Mouse (Mus musculus) B cell, adult (primary cell): ENCODE measurements around the gene Ilk. TPM values are rescaled to one million over a fixed set of nuclear protein-coding genes. Genes with fewer than 3 reads are reported as not detected.

Experiments used
- total RNA-seq: library from RNA; stranded (reverse); gene quantifications from 4 replicates; pipeline ENCODE4 v1.2.4, GENCODE M21; 2023; ENCODE audit not compliant: inconsistent age

Gene Ilk
- total RNA-seq = 72.8 to 88.4 TPM (median 77.2 TPM) in 4 replicates

DNA sequence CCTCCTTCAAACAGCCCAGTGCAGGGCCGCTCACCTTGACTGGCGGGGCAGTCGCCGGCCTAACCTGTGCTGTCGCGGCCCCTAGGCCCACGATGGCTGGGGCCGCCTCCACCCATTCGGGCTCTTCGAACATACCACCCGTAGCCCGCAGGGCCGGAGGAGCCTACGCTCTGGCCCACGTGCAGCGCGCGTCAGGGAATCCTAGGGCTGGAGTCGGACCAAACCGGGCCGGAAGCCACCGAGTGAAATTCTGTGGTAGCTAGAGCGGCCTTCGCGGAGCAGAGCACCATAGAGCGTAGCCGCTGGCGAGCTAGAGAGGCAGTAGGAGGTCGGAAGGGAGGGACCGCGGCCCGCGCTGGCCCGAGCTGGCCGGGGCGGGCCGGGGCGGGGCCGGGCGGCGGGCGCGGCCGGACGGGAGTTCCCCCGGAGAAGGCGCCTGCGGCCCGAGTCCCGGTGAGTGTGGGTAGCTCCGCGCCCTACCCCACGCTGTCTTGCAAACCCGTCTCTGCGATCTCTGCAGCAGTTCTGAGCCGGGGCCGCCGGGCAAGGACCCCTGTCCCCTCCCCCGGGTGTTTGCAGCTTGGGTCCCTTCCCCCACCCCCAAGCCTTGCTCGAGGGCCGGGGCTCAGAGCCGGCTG lies at the start of gene Ilk:
Gene Ilk (plus strand): TSS at position 329 of the 638 bp plus-strand sequence.

DNA sequence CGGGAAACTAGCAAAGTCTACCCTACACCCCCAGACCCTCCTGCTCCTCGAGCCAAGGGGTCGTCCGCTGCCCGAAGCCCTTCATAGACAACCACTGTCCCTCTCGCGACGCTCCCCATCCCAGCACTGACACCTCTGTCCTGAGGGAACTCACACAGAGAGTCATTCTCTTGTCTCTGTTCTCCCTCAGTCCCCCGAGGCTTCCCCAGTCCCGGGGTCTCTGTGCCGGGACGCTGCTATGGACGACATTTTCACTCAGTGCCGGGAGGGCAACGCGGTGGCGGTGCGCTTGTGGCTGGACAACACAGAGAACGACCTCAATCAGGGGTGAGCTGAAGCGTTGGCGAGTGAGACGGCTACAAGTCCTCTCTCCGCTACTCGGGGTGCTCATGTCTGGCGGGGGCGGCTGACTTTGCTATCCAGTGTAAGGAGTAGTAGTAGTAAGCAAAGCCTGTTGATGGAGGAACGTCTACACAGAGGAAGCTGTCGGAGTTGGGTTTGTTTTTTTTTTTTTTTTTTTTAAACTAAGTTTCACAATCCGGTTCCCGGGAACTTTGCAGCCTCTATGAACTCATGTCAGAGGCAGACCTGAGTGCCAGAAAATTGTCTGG lies 624 bp downstream of the Ilk start, which contains the start of gene Rrp8:
Gene Rrp8 (minus strand): TSS at position 475 of the 611 bp plus-strand sequence.

DNA sequence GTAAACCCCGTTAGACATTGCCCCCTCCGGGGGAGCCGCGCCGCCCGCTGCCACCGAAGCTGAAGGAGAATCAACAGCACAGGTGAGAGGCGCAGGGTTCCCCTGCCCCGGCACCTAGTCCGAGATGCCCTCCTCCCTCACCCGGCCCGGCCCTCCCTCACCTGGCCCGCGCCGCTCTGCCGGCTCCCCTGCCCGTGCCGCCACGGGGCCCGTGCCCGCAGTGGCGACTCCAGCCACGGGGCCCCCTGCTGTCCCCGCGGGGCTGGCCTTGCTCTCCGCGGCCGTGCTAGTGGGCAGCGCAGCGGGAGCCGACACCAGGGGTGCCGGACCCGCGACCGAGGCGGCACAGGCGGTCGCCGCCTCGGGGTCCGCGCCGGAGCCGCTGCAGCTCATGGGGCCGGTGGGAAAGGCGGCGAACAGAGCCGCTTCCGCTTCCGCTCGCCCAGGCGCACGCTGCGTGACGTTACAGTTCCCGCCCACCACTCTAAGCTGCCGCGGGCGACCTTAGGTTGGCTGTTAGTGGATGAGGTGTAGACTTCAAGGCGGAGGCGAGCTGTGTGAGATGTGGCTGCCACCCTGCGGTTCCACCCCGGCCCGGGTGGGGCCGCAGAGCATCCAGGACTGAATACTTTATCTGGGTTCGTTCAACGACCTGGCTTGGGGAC lies 7.7 kb downstream of the Ilk start, which contains the start of gene Taf10:
Gene Taf10 (minus strand): TSS at position 436 of the 665 bp plus-strand sequence.

DNA sequence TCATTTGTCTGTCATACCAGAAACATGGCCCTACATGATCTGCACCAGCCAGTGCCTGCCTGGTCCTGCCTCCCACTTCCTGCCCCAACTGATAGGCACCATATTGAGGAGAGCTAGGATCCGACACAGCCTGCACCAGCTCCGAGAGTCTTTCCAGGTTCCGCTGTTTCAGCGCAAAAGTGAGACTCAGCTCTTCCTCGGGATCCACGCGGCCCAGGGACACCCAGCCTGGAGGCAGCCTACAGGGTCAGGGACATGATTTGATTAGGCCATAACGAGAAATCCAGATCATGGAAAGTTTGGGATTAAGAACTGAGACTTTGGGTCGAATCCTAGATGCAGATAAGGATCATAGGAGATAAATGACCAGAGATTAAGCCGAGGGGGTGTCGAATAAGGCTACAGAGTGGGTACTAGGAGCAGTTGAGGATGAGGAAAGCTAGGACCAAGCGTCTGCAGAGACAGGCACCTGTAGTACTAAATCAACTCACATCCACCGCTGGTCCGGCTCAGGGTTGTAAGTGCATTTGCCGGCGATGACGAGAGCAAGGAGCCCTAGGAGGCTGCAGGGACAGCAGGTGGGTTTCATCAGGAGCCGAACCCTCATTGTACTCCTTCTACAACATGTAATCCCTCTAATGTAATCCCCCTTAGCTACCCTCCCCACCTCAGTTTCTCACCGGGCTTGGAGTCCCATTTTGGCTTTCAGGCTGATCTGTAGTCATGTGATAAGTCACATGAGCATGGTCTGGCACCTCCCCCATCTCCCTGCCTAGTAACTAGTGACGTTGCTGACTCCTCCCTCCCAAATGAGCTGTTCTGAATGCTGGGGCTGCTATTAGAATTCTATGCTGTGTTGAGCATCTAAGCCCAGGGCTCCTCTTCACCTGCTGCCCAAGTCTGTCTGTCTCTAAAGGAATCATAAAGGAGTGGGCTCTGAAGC lies 15.4 kb downstream of the Ilk start, which contains the start of gene Tpp1:
Gene Tpp1 (minus strand): TSS at position 745 of the 943 bp plus-strand sequence.

DNA sequence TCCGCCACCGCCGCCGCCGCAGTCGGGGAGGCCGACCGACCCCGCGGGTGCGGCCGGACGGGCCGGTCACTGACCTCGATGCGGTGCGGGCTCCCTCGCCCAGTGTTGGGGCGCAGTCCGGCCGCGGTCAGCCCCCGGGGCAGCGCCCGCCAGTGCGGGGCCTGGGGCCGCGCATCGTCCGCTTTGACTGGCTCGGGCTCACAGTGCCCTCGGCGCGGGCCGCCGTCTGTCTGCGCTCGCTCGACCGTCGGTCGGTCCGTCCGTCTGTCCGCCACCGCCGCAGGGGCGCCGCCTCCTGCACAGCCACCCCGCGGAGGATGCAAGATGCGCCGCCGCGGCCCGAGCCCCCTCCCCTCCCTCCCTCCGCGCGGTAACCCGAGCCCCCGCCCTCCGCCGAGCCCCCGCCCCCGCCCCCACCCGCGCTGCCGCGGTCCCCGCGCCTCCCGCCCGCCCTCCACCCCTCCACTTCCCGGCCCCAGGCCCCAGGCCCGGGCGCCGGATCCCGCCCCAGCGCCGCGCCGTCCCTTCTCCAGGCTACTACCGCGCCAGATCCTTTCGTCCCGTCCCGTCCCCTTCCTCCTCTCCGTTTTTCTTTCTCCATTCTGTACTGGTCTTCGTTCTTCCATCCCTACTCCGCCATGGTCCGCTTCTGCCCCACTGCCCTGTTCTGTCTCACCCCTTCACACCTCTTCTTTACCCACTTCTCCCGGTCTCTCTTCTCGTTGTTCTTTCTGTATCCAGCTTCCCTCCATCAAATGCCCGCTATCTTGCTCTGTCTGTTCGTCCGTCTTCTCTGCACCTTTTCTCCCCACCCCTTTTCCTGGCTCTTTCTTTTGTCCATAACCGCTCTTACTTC lies 51.1 kb downstream of the Ilk start, which contains the start of gene Dchs1:
Gene Dchs1 (minus strand): TSS at position 370 of the 856 bp plus-strand sequence.

Other genes with a start within 250 kb of the Ilk start
- 20.7 to 26.4 TPM (median 22.0 TPM) in 4 replicates for gene Smpd1, start 182.2 kb upstream of the Ilk start, total RNA-seq
- gene Apbb1, start 154.9 kb upstream of the Ilk start, total RNA-seq = 2.5 to 4.7 TPM (median 2.9 TPM) in 4 replicates
- 0.45 TPM in 1 of 4 replicates, not detected in the others for gene Hpx, start 136.5 kb upstream of the Ilk start, total RNA-seq
- 27.5 to 34.8 TPM (median 29.2 TPM) in 4 replicates for gene Trim3, start 103.0 kb upstream of the Ilk start, total RNA-seq
- gene Timm10b, start 96.5 kb upstream of the Ilk start, total RNA-seq = 51.6 to 73.3 TPM (median 63.1 TPM) in 4 replicates
- 37.3 to 51.9 TPM (median 41.4 TPM) in 4 replicates for gene Arfip2, start 96.2 kb upstream of the Ilk start, total RNA-seq
- 13.5 to 24.2 TPM (median 18.6 TPM) in 4 replicates for gene Gm45799, start 96.0 kb upstream of the Ilk start, total RNA-seq
- 2.9 to 11.5 TPM (median 9.5 TPM) in 4 replicates for gene Dnhd1, start 85.8 kb upstream of the Ilk start, total RNA-seq
- 22.9 to 29.9 TPM (median 23.8 TPM) in 4 replicates for gene Rrp8, start 793 bp downstream of the Ilk start, total RNA-seq
- 181 to 207 TPM (median 199 TPM) in 4 replicates for gene Taf10, start 7.8 kb downstream of the Ilk start, total RNA-seq
- gene Tpp1, start 15.6 kb downstream of the Ilk start, total RNA-seq = 73.2 to 75.2 TPM (median 74.8 TPM) in 4 replicates
- 0.09 to 0.77 TPM in 2 of 4 replicates, not detected in the others for gene Dchs1, start 51.1 kb downstream of the Ilk start, total RNA-seq
- 49.2 to 69.7 TPM (median 52.5 TPM) in 4 replicates for gene Mrpl17, start 74.5 kb downstream of the Ilk start, total RNA-seq
- gene Gm4070, start 217.4 kb downstream of the Ilk start, total RNA-seq = 64.0 to 114 TPM (median 84.2 TPM) in 4 replicates